Mouse (Mus musculus): ENCODE measurements around the gene Hsd17b3. TPM values are rescaled to one million over a fixed set of nuclear protein-coding genes. Genes with fewer than 3 reads are reported as not detected.

Gene Hsd17b3
- total and polyA plus RNA-seq, 3 experiments = not detected

- DNase-seq = no peak
- WGBS = 51% methylated on average over 6 of the region's 6 CpGs
- intact Hi-C loops (cut with DNase I) = no loop called here
Observed at GRCm38 (mm10) chr13:64123491-64124188, 34.6 kb upstream of the Hsd17b3 start.

DNA sequence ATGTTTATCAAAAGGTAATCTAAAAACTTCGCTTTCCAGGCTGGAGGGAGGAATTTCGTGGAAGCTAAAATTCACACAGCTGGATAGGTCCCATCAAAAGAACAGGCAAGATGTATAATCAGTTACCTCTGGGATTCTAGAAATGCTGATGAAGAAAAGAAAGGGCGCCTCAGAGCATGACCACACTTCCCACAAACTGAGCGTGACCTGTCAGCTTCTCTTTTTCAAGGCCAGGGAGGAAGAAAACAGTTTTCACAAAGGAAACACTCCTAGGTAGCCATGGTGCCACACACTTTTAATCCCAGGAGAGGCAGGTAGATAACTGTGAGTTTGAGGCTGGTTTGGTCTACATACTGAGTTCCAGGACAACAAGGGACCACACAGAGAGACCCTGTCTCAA lies 31.7 kb upstream of the Hsd17b3 start:
- Histone ChIP-seq H3K9ac (ENCODE audit: low read depth, low read length) (no peak overlapping the region), H3K27me3 (ENCODE audit: control insufficient read depth, insufficient read depth, low read length) (no peaks in the 10 kb centered on the region), H3K36me3 (ENCODE audit: control insufficient read depth, insufficient read depth, low read length) (no peaks in the 10 kb centered on the region), H3K4me1 (ENCODE audit: control insufficient read depth, insufficient read depth, low read length) (no peaks in the 10 kb centered on the region), H3K27ac (no peak overlapping the region), H3K79me2 (replicated peaks; ENCODE audit: control insufficient read depth, insufficient read depth, low read length) (no peaks in the 10 kb centered on the region), H3K4me3 (no peak overlapping the region)
- 83% methylated on average over 4 of the region's 4 CpGs for WGBS
- TF ChIP-seq POLR2A (IDR thresholded peaks at IDR 0.05; ENCODE audit: insufficient read depth, low read depth, low read length) = no peak
- TF ChIP-seq CTCF (IDR thresholded peaks at IDR 0.05) = no peak
- TF ChIP-seq EP300 (IDR thresholded peaks at IDR 0.05; ENCODE audit: insufficient read depth, low read depth, low read length) = no peak
- intact Hi-C loops (cut with DNase I) = no loop called here
- DNase-seq = no peak

More at GRCm38 (mm10) chr13:64123491-64124188, 34.6 kb upstream of the Hsd17b3 start:
- H3K27me3 ChIP-seq (ENCODE audit: control insufficient read depth, insufficient read depth, low read length) = no peaks in the 10 kb centered on the region
- no peak overlapping the region for H3K27ac ChIP-seq
- H3K4me1 ChIP-seq (ENCODE audit: control insufficient read depth, insufficient read depth, low read length) = no peaks in the 10 kb centered on the region
- no peaks in the 10 kb centered on the region for H3K79me2 ChIP-seq (replicated peaks; ENCODE audit: control insufficient read depth, insufficient read depth, low read length)
- no peak overlapping the region for H3K9ac ChIP-seq (ENCODE audit: low read depth, low read length)
- no peak for TF ChIP-seq EP300 (IDR thresholded peaks at IDR 0.05; ENCODE audit: insufficient read depth, low read depth, low read length)
- no peak for TF ChIP-seq POLR2A (IDR thresholded peaks at IDR 0.05; ENCODE audit: insufficient read depth, low read depth, low read length)
- no peak for TF ChIP-seq CTCF (IDR thresholded peaks at IDR 0.05)
- H3K36me3 ChIP-seq (ENCODE audit: control insufficient read depth, insufficient read depth, low read length) = no peaks in the 10 kb centered on the region
- no peak overlapping the region for H3K4me3 ChIP-seq

GRCm38 (mm10) chr13:64117442-64117841 lies 28.4 kb upstream of the Hsd17b3 start:
- TF ChIP-seq CTCF (IDR thresholded peaks at IDR 0.05) = peak; percentile 53
- no peak for TF ChIP-seq EP300 (IDR thresholded peaks at IDR 0.05; ENCODE audit: insufficient read depth, low read depth, low read length)
- TF ChIP-seq POLR2A (IDR thresholded peaks at IDR 0.05; ENCODE audit: insufficient read depth, low read depth, low read length) = no peak
- Histone ChIP-seq H3K79me2 (replicated peaks; ENCODE audit: control insufficient read depth, insufficient read depth, low read length) (no peaks in the 10 kb centered on the region), H3K4me1 (ENCODE audit: control insufficient read depth, insufficient read depth, low read length) (no peaks in the 10 kb centered on the region), H3K9ac (ENCODE audit: low read depth, low read length) (no peak overlapping the region), H3K27ac (no peak overlapping the region), H3K27me3 (ENCODE audit: control insufficient read depth, insufficient read depth, low read length) (no peaks in the 10 kb centered on the region), H3K4me3 (no peak overlapping the region), H3K36me3 (ENCODE audit: control insufficient read depth, insufficient read depth, low read length) (no peaks in the 10 kb centered on the region)
- 65% methylated on average over 2 of the region's 2 CpGs for WGBS
- DNase-seq = no peak
- intact Hi-C loops (cut with DNase I) = no loop called here

DNA sequence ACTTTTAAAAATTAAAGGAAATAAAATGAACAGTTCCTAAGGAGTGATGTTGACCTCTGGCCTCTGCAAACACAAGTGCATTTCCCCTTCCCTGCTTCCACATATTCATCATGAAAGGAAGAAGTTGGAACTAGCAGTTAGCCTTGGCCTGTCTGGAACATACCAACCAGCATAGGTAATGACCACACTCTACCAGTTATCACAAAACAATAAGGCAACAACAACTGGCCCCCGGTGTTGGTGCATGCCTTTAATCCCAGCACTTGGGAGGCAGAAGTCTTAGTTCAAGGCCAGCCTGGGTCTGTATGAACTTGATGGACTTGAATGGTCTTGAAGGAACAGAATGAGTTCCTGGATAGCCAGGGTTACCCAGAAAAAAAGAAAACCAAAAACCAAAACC lies 21.4 kb upstream of the Hsd17b3 start:
- 82% methylated on average over 1 of the region's 1 CpGs for WGBS
- intact Hi-C loops (cut with DNase I) = no loop called here
- no peak overlapping the region for H3K27ac ChIP-seq

DNA sequence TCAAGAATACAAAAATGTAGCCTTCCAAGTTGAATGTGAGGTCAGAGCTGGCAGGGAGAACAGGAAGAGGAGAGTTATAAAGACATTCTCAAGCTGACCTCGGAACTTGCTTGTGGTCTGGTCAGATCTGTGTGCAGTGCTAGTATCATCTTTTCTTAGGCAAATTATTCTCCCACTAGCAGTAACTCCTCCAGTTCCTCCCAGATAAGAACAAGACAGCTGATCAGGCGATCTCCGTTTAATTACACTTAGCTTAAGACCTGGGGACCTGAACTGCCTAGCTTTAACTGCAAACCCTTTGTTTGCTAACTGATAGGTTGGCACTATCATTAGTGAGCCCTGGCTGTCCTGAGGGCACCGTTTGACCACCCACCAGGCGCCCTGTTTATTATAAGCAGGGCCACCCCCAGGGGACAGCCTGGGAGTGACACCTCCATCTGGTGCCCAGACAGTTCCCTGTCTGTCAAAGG lies 19.4 kb upstream of the Hsd17b3 start:
- intact Hi-C loops (cut with DNase I) = no loop called here
- Histone ChIP-seq H3K27ac (no peak overlapping the region), H3K4me3 (no peak overlapping the region), H3K27me3 (ENCODE audit: control insufficient read depth, insufficient read depth, low read length) (no peaks in the 10 kb centered on the region), H3K9ac (ENCODE audit: low read depth, low read length) (no peak overlapping the region), H3K36me3 (ENCODE audit: control insufficient read depth, insufficient read depth, low read length) (no peaks in the 10 kb centered on the region), H3K79me2 (replicated peaks; ENCODE audit: control insufficient read depth, insufficient read depth, low read length) (no peaks in the 10 kb centered on the region), H3K4me1 (ENCODE audit: control insufficient read depth, insufficient read depth, low read length) (no peaks in the 10 kb centered on the region)
- TF ChIP-seq POLR2A (IDR thresholded peaks at IDR 0.05; ENCODE audit: insufficient read depth, low read depth, low read length) = no peak
- no peak for TF ChIP-seq CTCF (IDR thresholded peaks at IDR 0.05)
- TF ChIP-seq EP300 (IDR thresholded peaks at IDR 0.05; ENCODE audit: insufficient read depth, low read depth, low read length) = no peak
- no peak for DNase-seq
- 35% methylated on average over 5 of the region's 5 CpGs for WGBS

More for the DNA sequence above, 21.4 kb upstream of the Hsd17b3 start:
- Histone ChIP-seq H3K4me1 (ENCODE audit: control insufficient read depth, insufficient read depth, low read length) (no peaks in the 10 kb centered on the region), H3K4me3 (no peak overlapping the region), H3K79me2 (replicated peaks; ENCODE audit: control insufficient read depth, insufficient read depth, low read length) (no peaks in the 10 kb centered on the region), H3K27me3 (ENCODE audit: control insufficient read depth, insufficient read depth, low read length) (no peaks in the 10 kb centered on the region), H3K36me3 (ENCODE audit: control insufficient read depth, insufficient read depth, low read length) (no peaks in the 10 kb centered on the region), H3K9ac (ENCODE audit: low read depth, low read length) (no peak overlapping the region)
- no peak for TF ChIP-seq CTCF (IDR thresholded peaks at IDR 0.05)
- TF ChIP-seq POLR2A (IDR thresholded peaks at IDR 0.05; ENCODE audit: insufficient read depth, low read depth, low read length) = no peak
- TF ChIP-seq EP300 (IDR thresholded peaks at IDR 0.05; ENCODE audit: insufficient read depth, low read depth, low read length) = no peak
- no peak for DNase-seq

- Histone ChIP-seq H3K4me3 (no peak overlapping the region), H3K27ac (no peak overlapping the region), H3K36me3 (ENCODE audit: control insufficient read depth, insufficient read depth, low read length) (no peaks in the 10 kb centered on the region), H3K27me3 (ENCODE audit: control insufficient read depth, insufficient read depth, low read length) (no peaks in the 10 kb centered on the region), H3K79me2 (replicated peaks; ENCODE audit: control insufficient read depth, insufficient read depth, low read length) (no peaks in the 10 kb centered on the region), H3K4me1 (ENCODE audit: control insufficient read depth, insufficient read depth, low read length) (no peaks in the 10 kb centered on the region), H3K9ac (ENCODE audit: low read depth, low read length) (no peak overlapping the region)
- TF ChIP-seq CTCF (IDR thresholded peaks at IDR 0.05) (no peak), EP300 (IDR thresholded peaks at IDR 0.05; ENCODE audit: insufficient read depth, low read depth, low read length) (no peak)
- 52% methylated on average over 8 of the region's 8 CpGs for WGBS
- intact Hi-C loops (cut with DNase I) = no loop called here
- no peak for DNase-seq
Observed at GRCm38 (mm10) chr13:64107535-64107934, 18.5 kb upstream of the Hsd17b3 start.
